Comparison of ENCODE assay signal across 8 mouse cellular contexts in the genomic region with DNA sequence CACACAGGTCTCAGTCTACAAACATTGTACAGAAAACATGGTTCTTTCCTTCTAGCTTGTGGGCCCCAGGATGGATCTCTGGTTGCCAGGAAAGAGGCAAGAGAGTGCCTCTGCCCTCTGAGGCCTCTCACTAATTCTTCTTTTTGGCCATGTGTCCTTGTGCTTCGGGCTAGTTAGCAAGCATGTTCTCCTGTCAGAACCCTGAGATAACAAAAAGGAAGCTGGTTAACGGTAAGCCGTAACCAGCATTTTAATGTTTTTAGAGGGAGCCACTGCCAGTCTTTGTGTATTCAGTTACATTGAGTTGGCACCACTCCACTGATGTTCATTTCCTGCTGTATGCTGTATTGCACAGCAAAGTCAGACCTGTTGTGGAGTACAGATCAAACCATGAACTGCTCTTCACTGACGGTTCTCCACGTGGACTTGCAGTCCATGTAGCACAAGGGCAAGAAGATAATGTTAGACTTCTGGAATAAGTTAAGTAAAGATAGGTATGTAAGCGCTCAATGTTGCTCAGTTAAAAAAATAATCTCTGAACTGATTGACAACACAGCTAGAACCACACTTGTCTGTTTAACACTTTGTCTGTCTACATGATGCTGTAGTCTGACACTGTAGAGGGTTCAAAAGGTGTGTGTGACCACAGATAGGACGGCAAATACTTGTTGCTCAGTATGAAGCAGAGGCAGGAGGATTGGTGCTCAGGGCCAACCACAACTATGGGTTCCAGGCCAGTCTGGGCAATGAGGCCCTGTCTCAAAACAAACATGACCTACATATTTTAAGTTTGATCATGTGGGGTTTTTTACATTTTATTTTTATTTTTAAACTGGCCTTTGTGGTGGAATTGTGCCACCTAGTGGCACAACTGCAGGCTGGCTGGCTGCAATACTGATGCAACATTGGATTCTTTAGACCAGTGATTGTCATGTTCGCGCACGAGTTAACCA. TPM values are rescaled to one million over a fixed set of nuclear protein-coding genes. Genes with fewer than 3 reads are reported as not detected.
DNase-seq lines count a peak whose midpoint lies in the region; ATAC-seq and TF ChIP-seq lines count a peak whose summit lies in the region.

No protein-coding gene starts in this region.

- H3K27ac ChIP-seq in ES-Bruce4 (ENCODE audit: insufficient read depth, low read length): 0 out of 2 replicates have a peak overlapping the region, but pooled peaks have one; percentile 4
- H3K27ac ChIP-seq in cortical plate, adult 2 months (ENCODE audit: insufficient read depth, low read length): no peak overlapping the region

- TF ChIP-seq CTCF in ES-Bruce4 (IDR thresholded peaks at IDR 0.05; ENCODE audit: low read depth, low read length): peak; percentile 61
- peak; percentile 71 for TF ChIP-seq CTCF in cortical plate, adult 2 months (IDR thresholded peaks at IDR 0.05; ENCODE audit: extremely low read depth, insufficient read depth, low read length)

- ATAC-seq in erythroid progenitor cell, adult 5-6 weeks (replicated peaks; ENCODE audit: low FRiP score, poor library complexity, severe bottlenecking): no peak

- peaks cover 39% of the 10 kb centered on the region for H3K36me3 ChIP-seq in ES-Bruce4 (ENCODE audit: control insufficient read depth, insufficient read depth, low read length, poor library complexity, severe bottlenecking)

- H3K9me3 ChIP-seq in ES-Bruce4 (replicated peaks; ENCODE audit: control insufficient read depth, insufficient read depth, low read length, poor library complexity, severe bottlenecking): no peaks in the 10 kb centered on the region

- no peaks in the 10 kb centered on the region for H3K4me1 ChIP-seq in ES-Bruce4 (ENCODE audit: control insufficient read depth, insufficient read depth, low read length)
- peaks cover 10% of the 10 kb centered on the region for H3K4me1 ChIP-seq in cortical plate, adult 2 months (ENCODE audit: control insufficient read depth, insufficient read depth, low read length)

- DNase-seq in layer of hippocampus, adult 11-12 months (ENCODE audit: low spot score): peak; percentile 39
- DNase-seq in layer of hippocampus, postnatal 25 days (ENCODE audit: extremely low spot score in 1 of 2, low spot score in 1 of 2): no peak
- peak; percentile 39 to 57 for DNase-seq in heart, postnatal 36 days
- peak; percentile 57 for DNase-seq in lung, postnatal 36 days
- DNase-seq in frontal cortex, postnatal 14 days (ENCODE audit: low spot score in 2 of 2): no peak

- no peaks in the 10 kb centered on the region for H3K27me3 ChIP-seq in ES-Bruce4 (ENCODE audit: control insufficient read depth, insufficient read depth, low read length, poor library complexity, severe bottlenecking)

- no peak overlapping the region for H3K9ac ChIP-seq in ES-Bruce4 (ENCODE audit: low read depth, poor library complexity, severe bottlenecking)

- intact Hi-C loops in heart, postnatal 36 days (cut with DNase I): loop anchor here (2.0 to 10.0 kb wide), 5 partner anchors 131 to 521 kb away; no protein-coding TSS in a partner anchor

- TF ChIP-seq POLR2A in ES-Bruce4 (IDR thresholded peaks at IDR 0.05; ENCODE audit: insufficient read depth, low read length): no peak
- no peak for TF ChIP-seq POLR2A in cortical plate, adult 2 months (IDR thresholded peaks at IDR 0.05; ENCODE audit: extremely low read depth, insufficient read depth, low read length)

- no peak for TF ChIP-seq EP300 in ES-Bruce4 (IDR thresholded peaks at IDR 0.05; ENCODE audit: insufficient read depth, low read depth, low read length)

- no peak overlapping the region for H3K4me3 ChIP-seq in ES-Bruce4 (ENCODE audit: low read depth, low read length)
- H3K4me3 ChIP-seq in cortical plate, adult 2 months (ENCODE audit: insufficient read depth, low read length): no peak overlapping the region

RNA-seq across cellular contexts. Expression of a gene that starts 53.4 kb away (rescaled TPM):
- total RNA-seq in layer of hippocampus, postnatal 25 days (2021): 10 to 100 TPM; 29.7 to 34.3 TPM
- 118 and 124 TPM in 2 replicates for polyA plus RNA-seq in ES-Bruce4 (2011; ENCODE audit: insufficient read depth, insufficient read length, low read depth, missing spikeins)
- 29.7 and 32.8 TPM in 2 replicates for polyA plus RNA-seq in cortical plate, adult 2 months (2012; rRNA removed)
- total RNA-seq in heart, postnatal 36 days (2021): 10 to 100 TPM; 23.0 to 27.1 TPM
- total RNA-seq in erythroid progenitor cell, adult 5-6 weeks (2015; ENCODE audit: low replicate concordance): 17.6 and 20.5 TPM in 2 replicates
- total RNA-seq in erythroid progenitor cell, adult 5-6 weeks (2017; ENCODE audit: low replicate concordance): 3.6 and 3.9 TPM in 2 replicates

Comparison
In these comparisons a context has a peak if more than half of its experiments do, and no peak if none do; other contexts are left out.
1. DNase-seq: peak in layer of hippocampus, adult 11-12 months (single experiment), heart, postnatal 36 days (2 of 2) and lung, postnatal 36 days (single experiment); none in layer of hippocampus, postnatal 25 days (0 of 2) and frontal cortex, postnatal 14 days (0 of 2).